Mouse (Mus musculus) hindbrain, embryonic 16.5 days (tissue): Measurements from ENCODE around the gene Fxn. TPM values are rescaled to one million over a fixed set of nuclear protein-coding genes. Genes with fewer than 3 reads are reported as not detected.

ENCODE experiments used
- ATAC-seq: fragments of 200-750 bp; cut with Nextera tagmentation; 2 replicates; pipeline ENCODE4 v1.8.0; 2017; ENCODE audit warnings: moderate TSS enrichment, moderate library complexity
- H3K27ac ChIP-seq: fragments of 300-500 bp; sonication (generic); 2 replicates; pipeline ENCODE4 v1.5.1; 2014; ENCODE audit warnings: low read depth, mild to moderate bottlenecking, control low read depth, low read length, moderate library complexity
- H3K27me3 ChIP-seq: fragments of 300-500 bp; sonication (generic); replicated peaks from 2 replicates; pipeline ENCODE4 v1.6.1; 2014; ENCODE audit warnings: low read length; ENCODE audit not compliant: control insufficient read depth, insufficient read depth
- H3K36me3 ChIP-seq: fragments of 300-500 bp; sonication (generic); 2 replicates; pipeline ENCODE4 v1.6.1; 2014; ENCODE audit warnings: mild to moderate bottlenecking, low read length, moderate library complexity, mixed read lengths; ENCODE audit not compliant: control insufficient read depth, insufficient read depth
- H3K4me1 ChIP-seq: fragments of 300-500 bp; sonication (generic); 2 replicates; pipeline ENCODE4 v1.6.1; 2014; ENCODE audit warnings: low read depth, low read length; ENCODE audit not compliant: control insufficient read depth, insufficient read depth
- H3K4me2 ChIP-seq: fragments of 300-500 bp; sonication (generic); 2 replicates; pipeline ENCODE4 v1.6.1; 2014; ENCODE audit warnings: mild to moderate bottlenecking, low read length, control low read depth, moderate library complexity
- H3K4me3 ChIP-seq: fragments of 300-500 bp; sonication (generic); 2 replicates; pipeline ENCODE4 v1.5.1; 2014; ENCODE audit warnings: mild to moderate bottlenecking, low read length, control low read depth, moderate library complexity
- H3K9ac ChIP-seq: fragments of 300-500 bp; sonication (generic); 2 replicates; pipeline ENCODE4 v1.6.1; 2014; ENCODE audit warnings: low read depth, mild to moderate bottlenecking, control low read depth, low read length, moderate library complexity
- H3K9me3 ChIP-seq: fragments of 300-500 bp; sonication (generic); 2 replicates; pipeline ENCODE4 v1.6.1; 2014; ENCODE audit warnings: mild to moderate bottlenecking, low read length, moderate library complexity; ENCODE audit not compliant: control insufficient read depth
- WGBS: fragments of 180-500 bp; shearing (Covaris S2); extraction: QIAGEN DNeasy Blood & Tissue Kit; methylation state at CpG from one replicate; pipeline ENCODE4 v1.1.7; 2014; 5-methylcytosine and 5-hydroxymethylcytosine counted together
- polyA plus RNA-seq: library from polyadenylated mRNA; unstranded; fragments of >200 nt; fragmentation: Nextera tagmentation; extraction: Ambion mirVana; gene quantifications from 2 replicates; pipeline ENCODE4 v1.2.1, GENCODE M21; 2015

Gene Fxn
- polyA plus RNA-seq, 1 experiment from 2014 or later = 41.4 TPM

DNA sequence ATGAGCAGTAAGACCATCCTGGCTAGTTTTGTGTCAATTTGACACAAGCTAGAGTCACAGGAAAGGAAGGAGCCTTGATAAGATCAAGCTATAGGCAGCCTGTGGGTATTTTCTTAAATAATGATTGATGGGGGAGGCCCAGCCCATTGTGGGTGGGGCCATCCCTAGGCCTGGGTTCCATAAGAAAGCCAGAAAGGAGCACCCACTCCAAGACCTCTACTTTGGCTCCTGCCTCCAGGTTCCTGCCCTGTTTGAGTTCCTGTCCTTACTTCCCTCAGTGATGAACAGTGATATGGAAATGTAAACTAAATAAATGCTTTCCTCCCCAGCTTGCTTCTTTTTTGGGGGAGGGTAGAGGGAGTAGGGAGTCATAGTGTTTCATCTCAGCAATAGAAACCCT lies 62.6 kb downstream of the Fxn start:
- ATAC-seq = no peak
- Histone ChIP-seq H3K9ac (no peak overlapping the region), H3K4me2 (no peak overlapping the region), H3K27me3 (peaks cover 4% of the 10 kb centered on the region; the same call in 1 of the 2 replicates), H3K4me3 (no peak overlapping the region), H3K4me1 (no peaks in the 10 kb centered on the region), H3K27ac (no peak overlapping the region), H3K36me3 (no peaks in the 10 kb centered on the region), H3K9me3 (no peaks in the 10 kb centered on the region)

DNA sequence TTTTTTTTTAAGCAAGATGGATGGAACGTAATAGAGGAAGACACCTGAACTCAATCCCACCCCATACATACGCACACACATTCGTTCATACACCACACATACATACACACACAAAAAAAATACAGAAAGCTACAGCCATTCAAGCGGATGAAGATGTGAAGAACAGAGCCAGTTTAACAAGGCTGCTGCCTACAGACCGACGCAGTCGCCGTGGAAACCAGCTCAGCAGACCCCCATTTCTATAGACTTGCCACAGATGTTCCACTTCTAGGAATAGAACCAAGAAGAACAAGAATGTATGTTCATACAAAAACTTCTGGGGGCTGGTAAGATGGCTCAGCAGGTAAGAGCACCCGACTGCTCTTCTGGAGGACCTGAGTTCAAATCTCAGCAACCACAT lies 63.6 kb downstream of the Fxn start:
- no peak overlapping the region for H3K9ac ChIP-seq
- no peaks in the 10 kb centered on the region for H3K9me3 ChIP-seq
- no peaks in the 10 kb centered on the region for H3K36me3 ChIP-seq
- WGBS = 67% methylated on average over 9 of the region's 9 CpGs
- H3K4me3 ChIP-seq = no peak overlapping the region
- ATAC-seq = peak; percentile 60; the same call in 1 of the 2 replicates
- H3K4me1 ChIP-seq = no peaks in the 10 kb centered on the region
- 0 out of 2 replicates have a peak, but pooled peaks cover 2% of the 10 kb centered on the region for H3K27me3 ChIP-seq
- no peak overlapping the region for H3K27ac ChIP-seq
- H3K4me2 ChIP-seq = no peak overlapping the region

DNA sequence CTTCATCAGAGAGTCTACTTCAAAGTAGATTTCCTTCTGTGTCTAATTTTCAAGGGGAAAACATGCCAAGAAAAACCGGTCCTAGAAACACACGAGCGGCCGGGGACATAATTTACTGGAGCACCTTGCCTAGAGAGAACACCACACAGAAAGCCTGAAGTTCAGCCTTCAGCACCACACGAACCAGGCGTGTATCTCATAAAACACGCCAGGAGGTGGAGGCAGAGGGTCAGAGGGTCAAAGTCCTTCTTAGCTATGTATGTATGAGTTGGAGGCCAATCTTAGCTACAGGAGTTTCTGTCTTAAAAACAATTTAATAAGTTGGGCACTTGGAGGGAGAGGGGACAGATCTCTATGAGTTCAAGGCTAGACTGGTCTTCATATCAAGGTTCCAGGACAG lies 65.5 kb downstream of the Fxn start:
- H3K4me1 ChIP-seq = no peaks in the 10 kb centered on the region
- no peaks in the 10 kb centered on the region for H3K9me3 ChIP-seq
- no peak overlapping the region for H3K4me3 ChIP-seq
- H3K4me2 ChIP-seq = no peak overlapping the region
- WGBS = 83% methylated on average over 7 of the region's 7 CpGs
- no peaks in the 10 kb centered on the region for H3K27me3 ChIP-seq
- ATAC-seq = no peak
- H3K36me3 ChIP-seq = no peaks in the 10 kb centered on the region
- no peak overlapping the region for H3K9ac ChIP-seq
- H3K27ac ChIP-seq = no peak overlapping the region

DNA sequence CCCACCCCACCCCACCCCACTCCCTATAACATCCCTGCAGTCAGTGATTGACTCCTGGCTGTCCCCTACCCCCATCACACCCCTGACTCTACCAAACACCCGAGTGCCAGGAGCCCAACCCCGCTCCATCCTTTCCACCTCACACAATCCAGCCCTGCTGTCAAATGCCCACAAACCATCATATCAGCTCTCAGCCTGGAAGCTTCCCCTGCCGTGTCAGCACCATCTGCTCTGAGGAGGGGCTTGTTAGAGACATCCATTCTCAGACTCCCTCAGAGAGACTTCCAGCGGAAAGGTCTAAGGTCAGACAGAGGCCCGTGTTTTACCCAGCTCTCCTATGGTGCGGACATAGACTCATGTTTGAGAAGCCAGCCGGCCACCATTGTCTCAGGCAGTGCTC lies 67.1 kb downstream of the Fxn start:
- no peak overlapping the region for H3K9ac ChIP-seq
- WGBS = 34% methylated on average over 7 of the region's 7 CpGs
- peak; percentile 70 for ATAC-seq

DNA sequence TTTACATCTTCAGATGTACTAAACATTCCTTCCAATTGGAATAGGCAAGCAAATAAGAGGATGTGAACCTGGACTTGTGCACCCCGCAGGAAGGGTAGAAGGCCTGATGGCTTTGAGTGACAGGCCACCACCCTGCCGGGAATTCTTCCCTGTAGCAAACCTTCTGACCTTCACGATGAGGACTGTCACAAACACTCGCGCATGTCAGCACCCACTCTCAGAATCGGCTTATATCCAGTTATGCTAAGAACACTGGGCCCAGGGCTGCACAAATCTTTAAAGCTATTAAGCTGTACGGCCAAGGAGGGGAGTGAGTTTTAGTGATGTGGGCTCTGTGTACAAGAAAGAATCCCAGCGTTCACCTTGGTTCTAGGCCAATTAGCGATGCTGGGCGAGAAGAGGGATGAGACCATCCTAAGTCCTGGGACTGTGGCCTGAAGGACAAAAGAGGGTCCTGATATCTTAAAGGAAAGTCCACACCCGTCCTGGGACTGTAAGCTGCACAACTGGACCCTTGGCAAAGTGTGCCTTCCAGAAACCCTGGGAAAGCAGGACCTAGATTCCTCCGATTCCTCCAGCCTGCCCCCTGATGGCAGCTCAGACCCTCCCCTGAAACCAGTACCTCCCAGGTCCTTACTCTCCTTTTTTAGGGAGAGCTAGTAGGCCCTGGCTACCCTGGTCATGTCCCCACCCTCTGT lies 67.7 kb downstream of the Fxn start:
- WGBS = 81% methylated on average over 12 of the region's 12 CpGs
- no peak for ATAC-seq

More for the DNA sequence above, 67.1 kb downstream of the Fxn start:
- Histone ChIP-seq H3K4me1 (no peaks in the 10 kb centered on the region), H3K4me3 (no peak overlapping the region), H3K27me3 (no peaks in the 10 kb centered on the region), H3K4me2 (no peak overlapping the region), H3K36me3 (no peaks in the 10 kb centered on the region), H3K27ac (no peak overlapping the region), H3K9me3 (no peaks in the 10 kb centered on the region)

More for the DNA sequence above, 67.7 kb downstream of the Fxn start:
- Histone ChIP-seq H3K4me1 (no peaks in the 10 kb centered on the region), H3K4me3 (no peak overlapping the region), H3K9me3 (no peaks in the 10 kb centered on the region; the same call in 1 of the 2 replicates), H3K4me2 (no peak overlapping the region), H3K27me3 (no peaks in the 10 kb centered on the region), H3K36me3 (no peaks in the 10 kb centered on the region), H3K27ac (no peak overlapping the region), H3K9ac (no peak overlapping the region)

Other genes with a start within 250 kb of the Fxn start
- gene Fam189a2, start 249.6 kb downstream of the Fxn start, polyA plus RNA-seq = 1.4 and 2.7 TPM in 2 replicates
- 10.1 and 12.6 TPM in 2 replicates for gene Tjp2, start 55.6 kb downstream of the Fxn start, polyA plus RNA-seq
- gene Fam122a, start 196.8 kb upstream of the Fxn start, polyA plus RNA-seq = 52.1 and 53.9 TPM in 2 replicates